Mouse (Mus musculus) G1E (cell line): Measurements from ENCODE around the gene Cxcr5.

Experiments
- CTCF ChIP-seq: IDR thresholded peaks from 2 replicates; pipeline ENCODE4 v1.5.1; 2012; ENCODE audit warnings: low read depth, low read length, inconsistent platforms, mixed read lengths
- GATA1 ChIP-seq: IDR thresholded peaks from 2 replicates; pipeline ENCODE4 v1.6.1; 2012; ENCODE audit warnings: borderline replicate concordance, low read length, inconsistent platforms, mixed read lengths
- GATA2 ChIP-seq: IDR thresholded peaks from 2 replicates; pipeline ENCODE4 v1.6.1; 2012; ENCODE audit warnings: low read depth, low read length, inconsistent platforms, borderline replicate concordance
- POLR2AphosphoS5 ChIP-seq: IDR thresholded peaks from 2 replicates; pipeline ENCODE4 v1.6.1; 2012; ENCODE audit warnings: low read depth, low read length, inconsistent platforms; ENCODE audit not compliant: insufficient replicate concordance
- TAL1 ChIP-seq: conservative IDR thresholded peaks from 2 replicates; pipeline ENCODE4 v1.6.1; 2012; ENCODE audit warnings: low read depth, low read length, inconsistent platforms, mixed read lengths

GRCm38 (mm10) chr9:44511935-44512716 lies 49.6 kb downstream of the Cxcr5 start:
- TF ChIP-seq GATA1 (no peak), CTCF (no peak), TAL1 (no peak), POLR2AphosphoS5 (no peak), GATA2 (no peak)
